Mouse (Mus musculus) ovary, adult 18-20 months (tissue): ENCODE measurements around the gene Themis3.

Source experiments
- DNase-seq: peaks from one replicate; pipeline ENCODE4 v3.0.0; 2022; ENCODE audit warnings: low spot score, mixed read lengths

Gene Themis3

DNA sequence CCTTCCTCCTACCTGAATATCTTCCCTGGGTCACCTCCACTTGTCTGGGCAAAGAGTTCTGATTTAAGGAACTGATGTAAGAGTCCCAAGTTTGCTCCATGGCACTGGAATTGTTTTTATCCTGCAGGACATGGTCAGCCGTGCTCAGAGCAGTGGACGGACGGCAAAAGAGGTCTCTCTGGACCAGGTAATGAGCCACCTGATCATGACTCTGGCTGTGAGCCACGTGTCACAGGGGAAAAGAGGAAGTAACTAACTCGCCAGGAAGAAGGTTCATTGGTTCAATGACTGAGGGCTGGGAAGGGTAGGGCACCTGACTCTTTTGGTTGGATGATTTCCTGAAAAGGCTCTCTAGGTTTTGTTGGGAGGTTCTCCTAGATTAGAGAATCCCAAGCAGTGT lies at the start of gene Themis3:
Gene Themis3, minus strand, starts transcription at position 187 of the 400 bp plus-strand sequence.
- DNase-seq: no peak

DNA sequence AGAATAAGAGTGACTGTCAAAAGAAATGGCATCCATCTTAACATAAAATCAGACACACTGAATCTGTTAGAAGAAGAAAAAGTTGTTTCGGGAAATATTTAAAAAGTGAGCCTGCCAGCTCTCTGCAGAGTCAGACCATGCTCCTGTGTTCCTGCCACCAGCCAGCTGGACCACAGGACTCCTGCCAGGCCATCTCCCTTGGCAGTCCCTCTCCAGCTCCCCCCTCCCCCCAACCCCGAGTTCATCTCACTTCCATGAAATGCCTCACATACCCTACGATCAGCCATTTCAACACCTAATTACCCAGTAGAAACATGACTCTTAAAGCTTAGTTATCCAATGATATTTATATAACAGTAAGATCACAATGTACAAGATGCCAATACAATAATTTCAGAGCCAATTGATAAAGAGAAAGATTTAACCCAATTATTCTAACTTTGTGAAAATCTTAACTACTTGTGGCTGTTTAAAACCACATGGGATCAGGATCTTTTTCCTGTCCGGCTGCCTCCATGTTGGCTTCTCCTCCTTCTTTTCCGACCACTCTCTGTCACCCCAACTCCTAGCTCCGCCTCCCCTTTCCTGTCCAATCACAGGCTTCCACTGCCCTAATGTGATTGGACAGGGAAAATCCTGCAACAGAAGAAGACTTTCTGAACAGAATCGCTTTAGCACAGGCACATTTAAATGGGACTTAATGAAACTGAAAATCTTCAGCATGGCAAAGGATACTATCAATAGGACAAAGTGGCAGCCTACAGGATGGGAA lies 43.7 kb upstream of the Themis3 start:
- DNase-seq: no peak

DNA sequence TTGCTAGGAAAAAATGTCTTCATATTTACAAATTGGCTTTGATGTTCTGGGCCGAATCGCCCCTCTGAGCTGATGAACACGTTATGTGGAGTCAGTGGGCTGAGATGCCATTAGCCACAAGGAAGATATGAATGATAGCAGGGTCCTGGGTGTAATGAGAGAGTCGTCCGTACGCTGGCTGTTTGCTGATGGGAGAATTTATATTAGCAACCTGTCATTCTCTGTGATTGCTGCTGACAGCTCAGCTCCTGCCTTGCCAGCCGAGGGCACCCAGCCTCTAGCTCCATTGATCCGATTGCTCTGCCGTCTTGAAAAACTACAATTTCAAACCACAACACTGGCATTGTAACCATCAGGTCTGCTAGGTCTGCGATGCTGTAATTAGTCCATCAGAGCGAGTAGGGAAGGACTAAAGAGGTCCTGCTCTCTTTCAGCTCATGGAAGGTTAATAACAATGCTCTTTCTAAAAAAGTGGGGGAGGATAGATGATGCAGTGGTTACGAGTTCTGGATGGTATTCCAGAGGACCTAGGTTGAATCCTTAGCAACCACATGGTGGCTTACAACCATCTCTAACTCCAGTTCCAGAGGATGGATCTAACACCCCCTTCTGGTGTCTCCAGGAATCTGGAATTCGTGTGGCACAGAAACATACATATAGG lies 25.7 kb upstream of the Themis3 start:
- DNase-seq: no peak

DNA sequence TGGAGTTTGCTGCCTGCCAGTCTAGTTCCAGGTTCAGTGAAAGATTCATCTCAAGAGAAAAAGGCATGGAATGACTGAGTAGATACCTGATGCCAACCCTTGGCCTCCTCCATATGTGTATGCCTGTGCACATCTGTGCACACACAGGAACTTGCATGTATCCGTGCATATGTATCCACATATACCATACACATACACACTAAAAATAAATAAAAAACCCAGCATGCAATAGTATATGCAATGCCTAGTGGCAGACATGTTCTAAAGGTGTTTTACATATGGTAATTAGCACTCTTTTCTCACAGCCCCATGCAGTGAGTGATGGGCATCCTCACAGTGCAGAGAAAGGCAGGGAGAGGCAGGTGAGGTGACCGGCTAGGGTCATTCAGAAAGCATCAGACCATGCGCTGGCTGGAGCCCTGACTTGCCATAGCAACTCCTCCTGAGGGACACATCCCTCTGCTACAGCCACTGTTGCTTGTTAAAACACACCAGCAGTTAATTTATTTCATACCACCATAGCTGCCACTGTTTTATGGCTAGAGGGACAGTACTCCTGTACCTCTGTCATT lies 24.9 kb upstream of the Themis3 start:
- no peak for DNase-seq

DNA sequence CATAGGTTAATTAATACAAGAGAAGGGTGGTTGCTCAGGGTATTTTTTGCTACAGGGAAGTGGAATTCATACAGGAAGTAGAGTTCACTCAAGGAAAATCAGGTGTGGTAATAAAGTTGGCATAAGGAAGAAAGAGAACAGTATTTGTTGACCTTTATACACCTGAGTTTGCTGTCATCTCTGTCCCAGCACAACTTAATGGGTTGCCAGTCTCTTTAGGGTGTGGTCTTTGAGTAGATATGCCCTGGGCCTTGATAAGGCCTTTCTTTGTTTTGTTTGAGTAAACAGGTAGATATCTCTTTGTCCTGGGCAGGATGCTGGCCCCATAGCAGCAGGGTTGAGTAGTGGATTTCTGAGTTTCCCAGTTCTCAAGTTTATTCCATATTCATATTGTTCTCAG lies 15.6 kb upstream of the Themis3 start:
- no peak for DNase-seq

DNA sequence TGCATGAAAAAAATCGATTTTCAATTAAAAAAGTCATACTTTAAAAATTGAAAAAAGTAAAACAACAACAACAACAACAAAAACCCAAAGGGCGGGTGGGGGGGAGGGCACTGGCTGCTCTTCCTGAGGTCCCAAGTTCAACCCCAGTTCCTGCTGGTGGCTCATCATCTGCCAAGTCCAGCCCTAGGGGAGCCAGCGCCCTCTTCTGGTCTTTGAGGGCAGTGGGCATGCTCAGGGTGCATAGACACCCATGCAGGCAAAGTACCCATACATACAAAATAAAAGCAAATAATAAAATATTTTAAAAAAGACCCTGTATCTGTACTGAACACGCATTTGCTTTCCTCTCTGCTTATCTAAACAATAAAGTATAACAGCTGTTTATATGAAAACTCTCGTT lies 10.5 kb upstream of the Themis3 start:
- DNase-seq: no peak

DNA sequence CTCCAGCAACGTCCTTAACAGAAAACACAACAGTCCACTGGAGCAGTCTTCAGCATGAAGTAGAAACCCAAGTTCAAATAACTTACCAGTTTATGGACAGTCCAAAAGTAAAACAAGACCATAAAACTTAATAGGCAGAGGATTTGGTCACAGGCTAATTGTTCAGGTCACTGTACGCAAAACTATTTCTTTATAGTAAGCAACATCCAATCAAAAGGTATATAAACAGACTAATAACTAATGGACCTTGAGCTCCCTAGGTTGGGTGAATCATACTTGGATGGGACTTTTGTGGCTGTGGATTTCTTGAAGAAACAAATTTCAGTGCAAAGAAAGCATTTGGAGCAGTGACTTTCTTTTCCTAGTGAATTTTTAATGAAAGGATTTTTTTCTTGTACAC lies 6.8 kb upstream of the Themis3 start:
- DNase-seq: no peak

DNA sequence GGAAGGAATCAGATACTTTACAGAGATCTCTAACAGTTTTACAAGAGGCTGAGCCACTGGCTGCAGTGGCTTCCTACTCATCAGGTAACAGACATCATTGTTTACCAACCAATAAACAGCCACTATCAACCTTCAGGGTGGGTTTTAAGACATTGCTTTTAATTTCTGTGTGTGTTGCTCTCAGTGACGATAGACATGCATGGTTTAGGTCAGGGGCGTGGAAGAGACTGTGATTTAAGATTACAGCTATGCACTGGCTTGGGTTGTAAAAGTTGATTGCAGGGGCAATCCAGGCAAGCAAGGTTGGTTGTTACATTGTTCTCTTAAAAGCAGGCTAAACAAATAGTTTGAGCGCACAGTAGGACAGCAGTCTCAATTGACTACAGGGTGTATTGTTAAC lies 1.4 kb upstream of the Themis3 start:
- DNase-seq: no peak

DNA sequence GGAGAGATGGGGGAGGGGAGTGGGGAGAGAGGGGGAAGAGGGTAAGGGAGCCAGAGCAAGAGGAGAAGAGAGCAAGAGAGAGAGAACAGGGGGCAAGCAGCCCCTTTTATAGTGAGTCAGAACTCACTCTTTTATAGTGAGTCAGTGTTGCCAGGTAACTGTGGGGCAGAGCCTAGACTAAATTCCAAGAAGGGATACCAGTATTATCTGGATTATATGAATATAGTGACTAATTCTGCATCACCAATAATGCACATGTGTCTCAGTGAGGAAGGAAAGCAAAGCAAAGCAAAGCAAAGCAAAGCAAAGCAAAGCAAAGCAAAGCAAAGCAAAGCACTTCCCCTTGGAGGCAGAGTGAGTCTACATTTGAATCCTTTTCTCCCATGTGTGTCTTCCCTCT lies 835 bp upstream of the Themis3 start:
- no peak for DNase-seq

DNA sequence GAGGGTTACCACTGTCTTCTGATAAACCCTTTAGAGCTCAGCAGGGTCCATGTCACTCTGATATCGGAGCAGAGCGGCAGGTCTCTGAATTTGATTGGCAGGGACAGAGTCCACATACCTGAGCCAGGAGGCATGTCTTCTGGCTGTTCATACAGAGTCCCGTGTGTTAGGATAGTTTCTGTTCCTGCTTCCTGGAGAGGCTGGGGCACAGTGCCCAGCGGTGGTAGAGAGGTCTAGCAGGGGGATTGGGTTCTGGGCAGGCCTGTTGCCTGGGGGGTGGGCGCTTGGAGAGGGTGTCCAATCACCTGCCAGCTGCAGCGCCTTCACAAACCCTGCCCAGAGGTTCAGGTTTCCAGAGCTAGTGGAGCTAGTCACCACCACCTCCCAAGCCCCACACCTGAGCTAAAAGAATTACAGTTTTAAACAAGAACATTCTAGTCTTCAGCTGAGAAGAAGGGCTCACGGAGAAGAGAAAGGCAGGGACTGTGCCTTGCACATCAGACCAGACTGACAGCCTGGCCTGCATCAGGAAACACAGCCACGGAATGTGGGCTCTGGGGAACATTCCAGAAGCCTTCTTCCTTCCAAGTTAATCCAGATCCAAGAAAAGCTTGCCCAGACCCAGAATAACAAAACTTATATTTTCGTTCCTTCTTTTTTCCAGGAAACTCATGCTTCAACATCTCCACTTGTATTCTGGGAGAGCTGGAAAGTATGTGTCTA lies 3.9 kb downstream of the Themis3 start:
- DNase-seq: no peak

DNA sequence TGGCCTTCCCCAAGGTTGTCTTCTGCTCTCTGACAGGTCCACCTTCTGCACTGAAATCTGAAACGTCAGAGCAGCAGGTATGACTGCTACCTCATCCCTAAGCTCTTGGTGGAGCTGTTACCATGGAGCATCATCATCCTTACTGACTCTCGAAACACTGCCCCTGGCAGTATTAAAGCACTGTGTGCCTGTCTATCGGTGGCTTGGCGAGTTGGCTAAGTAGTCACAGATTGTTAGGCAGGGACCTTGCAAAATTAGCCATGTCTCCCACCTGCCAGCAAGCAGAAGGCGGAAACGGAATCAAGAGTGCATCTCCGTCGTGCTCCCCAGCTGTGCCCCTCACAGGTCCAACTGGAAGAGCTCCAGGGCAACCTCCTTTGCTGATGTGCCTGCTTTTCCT lies 4.6 kb downstream of the Themis3 start:
- no peak for DNase-seq

DNA sequence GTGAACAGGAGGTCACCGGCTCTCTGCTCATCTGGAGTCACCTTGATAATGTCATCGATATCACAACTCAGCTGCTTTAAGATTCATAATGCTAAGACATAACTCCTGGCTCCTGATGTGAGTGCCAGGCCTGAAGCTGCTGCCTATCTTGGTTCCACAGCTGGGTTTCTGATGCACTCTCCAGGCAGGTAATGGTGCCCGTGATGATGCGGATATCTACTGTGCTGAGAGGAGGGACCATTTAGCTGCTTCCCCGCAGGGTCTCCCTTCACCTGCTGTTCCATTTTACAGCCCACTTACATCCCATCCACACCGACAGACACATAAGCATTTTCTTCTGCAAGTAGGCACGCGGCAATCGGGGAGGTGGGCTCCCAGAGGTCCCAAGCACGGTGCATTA lies 7.7 kb downstream of the Themis3 start:
- DNase-seq: no peak

DNA sequence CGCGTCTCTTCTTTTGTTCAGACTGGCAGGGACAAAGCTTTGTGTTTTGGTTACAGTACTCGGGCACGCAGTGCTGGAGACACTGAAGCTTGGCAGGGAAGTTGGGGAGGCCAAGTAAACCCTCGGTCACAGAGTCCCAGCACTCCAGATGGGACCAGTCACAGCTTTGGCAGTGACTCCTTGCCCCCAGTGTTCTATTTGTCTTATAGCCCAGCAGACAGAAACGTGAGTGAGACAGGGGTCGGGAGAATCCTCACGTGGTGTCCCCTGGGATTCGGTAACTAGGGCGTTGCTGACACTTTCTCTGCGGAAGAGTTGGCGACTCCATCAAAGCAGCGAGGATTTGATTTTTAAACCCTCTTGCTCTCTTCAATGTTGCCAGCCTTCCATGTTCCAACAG lies 8.3 kb downstream of the Themis3 start:
- DNase-seq: no peak

DNA sequence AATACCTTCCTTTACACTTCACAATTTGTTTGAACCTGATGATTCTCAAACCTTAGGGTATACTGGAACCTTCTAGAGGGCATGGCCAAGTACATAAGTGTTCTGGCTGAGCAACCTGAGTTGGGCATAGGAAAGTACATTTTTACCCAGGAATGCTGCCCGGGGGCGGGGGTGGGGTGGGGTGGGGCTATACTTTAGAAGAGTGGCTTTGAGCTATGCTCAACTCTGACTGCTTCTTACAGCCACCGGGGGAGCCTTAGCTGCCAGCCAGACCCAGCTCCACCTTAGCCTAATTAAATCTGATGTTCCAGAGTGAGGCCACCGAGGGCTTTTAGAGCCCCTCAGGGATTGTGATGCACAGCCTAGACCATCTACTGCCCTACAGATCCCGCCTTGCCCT lies 13.4 kb downstream of the Themis3 start:
- no peak for DNase-seq

DNA sequence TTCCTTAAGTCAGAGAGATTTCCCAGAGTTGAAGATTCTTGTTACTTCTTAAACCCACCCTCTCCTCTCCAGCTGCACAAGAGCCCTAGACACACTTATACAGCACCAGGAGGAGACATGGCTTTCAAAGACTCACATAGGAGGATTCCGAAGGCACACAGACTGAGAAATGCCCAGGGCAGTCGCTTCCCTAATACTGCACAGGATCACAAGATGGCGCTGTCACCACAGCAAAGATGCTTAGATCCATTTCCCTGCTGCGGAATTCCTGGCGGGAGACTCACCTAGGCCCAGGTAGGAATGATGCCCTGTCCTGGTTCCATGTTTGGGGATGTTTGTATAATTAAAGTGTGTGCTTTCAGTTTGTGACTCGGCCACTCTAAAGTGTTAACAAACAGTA lies 16.4 kb downstream of the Themis3 start:
- no peak for DNase-seq

DNA sequence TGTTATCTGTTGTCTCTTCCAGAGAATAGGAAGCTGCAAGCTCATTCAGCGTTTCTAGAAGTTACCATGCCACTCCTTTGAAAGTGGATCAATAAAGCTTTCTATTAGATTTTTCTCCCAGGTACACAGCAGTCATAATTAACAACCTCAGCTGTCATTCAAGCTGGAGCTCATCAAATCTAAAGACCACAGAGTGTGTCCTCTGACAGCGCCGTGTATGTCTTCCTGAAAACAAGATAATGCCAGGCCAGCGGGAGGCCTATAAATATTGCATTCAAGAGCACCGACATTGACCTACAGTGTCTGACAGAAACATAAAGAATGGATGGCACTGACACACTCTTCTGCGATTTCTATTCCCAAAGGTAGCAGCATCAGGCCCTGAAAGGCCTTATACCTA lies 16.9 kb downstream of the Themis3 start:
- DNase-seq: no peak

DNA sequence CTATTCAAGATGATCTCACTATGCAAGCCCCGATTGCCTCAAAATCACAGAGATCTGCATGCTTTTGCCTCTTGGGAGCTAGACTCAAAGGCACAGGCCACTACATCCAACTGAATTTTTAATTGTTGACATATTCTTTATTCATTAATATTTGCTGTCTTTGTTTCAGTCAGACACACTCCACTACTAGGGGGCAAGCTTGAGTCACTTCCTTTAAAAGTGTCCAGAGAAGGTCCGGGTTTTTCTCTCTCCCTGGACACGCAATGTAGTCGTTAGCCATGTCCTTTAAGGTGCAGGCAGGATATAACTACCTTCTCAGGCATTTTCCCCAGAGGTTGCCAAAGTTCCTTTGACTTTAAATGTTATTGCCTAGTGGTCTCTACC lies 21.8 kb downstream of the Themis3 start:
- DNase-seq: no peak

DNA sequence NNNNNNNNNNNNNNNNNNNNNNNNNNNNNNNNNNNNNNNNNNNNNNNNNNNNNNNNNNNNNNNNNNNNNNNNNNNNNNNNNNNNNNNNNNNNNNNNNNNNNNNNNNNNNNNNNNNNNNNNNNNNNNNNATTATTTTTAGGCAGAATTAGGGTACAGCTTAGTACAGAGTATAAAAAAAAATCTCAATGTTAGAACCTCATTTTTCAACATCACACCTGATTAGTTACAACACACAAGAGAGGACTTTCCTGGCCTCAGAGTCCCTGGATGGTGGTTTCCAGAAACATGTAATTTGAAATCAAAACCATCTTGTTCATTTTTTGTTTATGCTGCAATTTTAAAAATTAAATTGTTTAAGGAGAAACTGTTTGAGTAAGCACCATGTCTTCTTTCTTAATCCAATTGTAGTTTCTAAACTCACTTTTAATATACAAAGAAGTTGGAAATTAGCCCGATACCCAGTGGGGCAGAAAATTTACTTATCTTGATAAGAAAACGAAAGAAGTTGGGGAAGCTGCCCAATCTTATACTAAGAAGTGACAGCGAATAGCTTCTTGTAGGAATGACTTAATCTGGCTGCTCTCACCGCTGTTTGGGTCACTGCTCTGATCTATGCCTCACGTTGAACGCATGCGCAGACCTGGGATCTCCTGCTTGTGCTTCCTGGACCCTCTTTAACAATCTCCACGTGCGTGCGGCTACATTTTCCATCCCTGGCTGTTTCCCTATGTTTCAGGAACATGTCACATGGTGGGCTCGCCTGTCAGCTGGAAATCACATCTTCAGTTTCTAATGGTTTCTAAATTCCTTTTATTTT lies 22.4 kb downstream of the Themis3 start:
- no peak for DNase-seq

DNA sequence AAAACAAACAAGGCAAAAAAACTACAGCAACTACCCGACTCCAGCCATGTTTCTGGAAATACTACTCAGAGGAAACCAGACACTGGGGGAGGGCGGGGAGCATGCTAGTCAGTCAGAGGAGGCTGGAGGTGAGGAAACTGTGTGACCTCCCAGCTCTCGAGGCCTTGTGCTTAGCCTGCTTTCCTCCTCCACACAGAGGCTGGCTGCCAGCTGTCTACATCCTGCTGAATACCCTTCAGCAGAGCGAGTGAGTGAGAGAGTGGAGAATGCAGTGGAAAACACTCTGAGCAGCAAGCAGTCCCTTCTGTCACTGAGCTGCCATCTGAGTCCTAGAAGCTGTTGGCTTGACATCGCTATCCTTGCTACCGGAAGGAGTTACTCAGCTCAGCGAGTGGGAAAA lies 30.2 kb downstream of the Themis3 start:
- DNase-seq: peak; percentile 25

DNA sequence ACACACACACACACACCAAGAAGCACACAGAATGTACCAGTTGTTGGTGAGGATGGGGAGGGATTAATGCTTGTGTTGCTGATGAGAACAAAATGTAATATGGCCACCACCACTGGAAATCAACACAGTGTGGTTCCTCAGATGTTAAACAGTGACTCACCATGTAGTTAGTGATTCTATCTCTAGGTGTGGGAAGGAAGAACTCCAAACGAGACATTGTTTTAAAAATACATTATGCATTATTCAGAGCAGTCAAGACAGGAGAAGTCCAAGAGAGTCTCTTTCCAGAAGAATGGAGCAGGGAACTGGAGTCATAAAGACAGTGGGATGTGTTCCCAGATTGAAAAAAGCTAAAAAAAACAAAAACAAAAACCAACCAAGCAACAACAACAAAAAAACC lies 30.9 kb downstream of the Themis3 start:
- DNase-seq: no peak

DNA sequence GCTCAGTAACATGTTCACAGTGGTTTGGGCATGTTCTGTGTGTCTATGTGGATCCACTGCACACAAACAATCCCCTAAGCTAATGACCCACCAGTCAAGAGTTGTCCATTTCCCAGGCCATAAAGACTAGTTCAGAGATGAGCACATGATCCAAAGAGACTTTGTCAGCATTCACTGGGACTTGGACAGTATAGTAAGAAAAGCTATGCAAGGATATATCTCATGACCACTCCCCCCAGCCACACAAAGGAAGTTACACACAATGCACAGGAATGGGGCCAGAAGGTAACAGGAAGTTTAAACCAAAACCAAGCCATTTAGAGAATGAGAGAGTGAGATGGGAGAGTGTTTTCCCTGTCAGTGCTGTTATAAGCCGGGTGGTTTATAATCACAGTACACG lies 33.0 kb downstream of the Themis3 start:
- DNase-seq: no peak
